Mouse (Mus musculus) CD4-positive, CD25-positive, alpha-beta regulatory T cell, adult 2 months (primary cell): Measurements from ENCODE around the gene Gm47289.

Source experiments
- DNase-seq: peaks from one replicate; pipeline ENCODE4 v3.0.0-alpha.2; 2012; ENCODE audit warnings: low read depth, low spot score

Gene Gm47289

GRCm38 (mm10) chr9:119156278-119157201 lies 2.4 kb upstream of the Gm47289 start, which contains the start of gene Acaa1b:
Gene Acaa1b (minus strand): TSS chr9:119157093.
- peak; percentile 49 for DNase-seq

- no peak for DNase-seq
Measured at GRCm38 (mm10) chr9:119160689-119161088, 1.7 kb downstream of the Gm47289 start.

DNA sequence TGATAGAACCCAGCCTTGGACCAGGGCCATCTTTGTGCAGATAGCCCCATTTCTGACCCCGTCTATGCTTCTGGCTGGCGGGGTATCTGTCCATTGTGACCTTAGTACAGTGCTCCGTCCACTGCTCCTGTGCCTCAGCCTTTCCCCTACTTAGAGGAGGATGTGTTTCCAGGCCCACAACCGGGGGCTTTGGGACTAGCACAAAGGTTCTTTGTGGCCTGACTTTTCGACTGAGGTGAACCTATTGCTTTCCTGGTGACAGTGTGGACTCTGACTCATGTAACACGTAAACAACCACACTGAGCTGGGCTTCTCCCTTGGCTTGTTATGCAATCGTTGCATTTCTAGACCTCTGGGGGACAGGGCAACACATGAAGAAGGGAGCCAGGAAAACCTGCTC lies 5.8 kb downstream of the Gm47289 start:
- no peak for DNase-seq

GRCm38 (mm10) chr9:119165548-119165947 lies 6.6 kb downstream of the Gm47289 start:
- DNase-seq: no peak

- no peak for DNase-seq
Measured at GRCm38 (mm10) chr9:119167608-119168007, 8.6 kb downstream of the Gm47289 start.

GRCm38 (mm10) chr9:119179292-119179691 lies 20.3 kb downstream of the Gm47289 start:
- no peak for DNase-seq

- DNase-seq: no peak
Measured at GRCm38 (mm10) chr9:119181241-119181728, 22.3 kb downstream of the Gm47289 start.

DNA sequence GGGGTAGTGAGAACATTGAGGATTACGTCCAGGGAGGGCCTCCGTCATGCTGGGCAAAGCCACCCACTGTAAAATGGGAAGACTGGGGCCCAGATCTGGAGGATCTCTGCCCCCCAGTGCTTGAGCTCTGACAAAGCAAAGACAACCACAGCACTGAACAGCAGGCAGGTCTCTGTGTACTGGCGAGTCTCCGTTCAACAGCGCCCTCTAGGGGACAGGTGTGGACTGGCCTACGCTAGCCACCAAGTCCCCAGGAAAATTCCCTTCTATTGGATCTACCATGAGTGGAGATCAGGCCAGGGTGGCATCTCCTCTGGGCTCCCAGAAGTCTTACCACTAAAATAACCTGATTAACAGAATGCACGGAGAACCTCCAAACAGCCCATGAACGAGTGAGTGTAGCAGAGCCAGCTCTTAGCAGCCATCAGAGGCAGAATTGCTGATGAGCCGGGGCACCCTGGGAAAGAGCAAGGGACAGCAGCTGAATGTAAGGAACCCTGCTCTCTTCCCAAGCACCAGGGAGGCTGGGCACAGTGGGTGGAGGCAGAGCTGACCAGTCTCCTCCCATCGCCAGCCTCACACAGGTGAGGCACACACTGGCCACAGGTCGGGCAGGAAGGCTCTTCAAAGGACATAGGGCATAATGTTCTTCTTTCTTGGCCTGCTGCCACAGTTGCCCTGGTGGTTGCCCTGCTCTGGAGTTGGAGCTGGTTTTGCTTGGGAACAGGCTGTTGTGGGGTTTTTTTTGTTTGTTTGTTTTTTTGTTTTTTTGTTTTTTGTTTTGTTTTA lies 33.4 kb downstream of the Gm47289 start:
- DNase-seq: peak; percentile 65

DNA sequence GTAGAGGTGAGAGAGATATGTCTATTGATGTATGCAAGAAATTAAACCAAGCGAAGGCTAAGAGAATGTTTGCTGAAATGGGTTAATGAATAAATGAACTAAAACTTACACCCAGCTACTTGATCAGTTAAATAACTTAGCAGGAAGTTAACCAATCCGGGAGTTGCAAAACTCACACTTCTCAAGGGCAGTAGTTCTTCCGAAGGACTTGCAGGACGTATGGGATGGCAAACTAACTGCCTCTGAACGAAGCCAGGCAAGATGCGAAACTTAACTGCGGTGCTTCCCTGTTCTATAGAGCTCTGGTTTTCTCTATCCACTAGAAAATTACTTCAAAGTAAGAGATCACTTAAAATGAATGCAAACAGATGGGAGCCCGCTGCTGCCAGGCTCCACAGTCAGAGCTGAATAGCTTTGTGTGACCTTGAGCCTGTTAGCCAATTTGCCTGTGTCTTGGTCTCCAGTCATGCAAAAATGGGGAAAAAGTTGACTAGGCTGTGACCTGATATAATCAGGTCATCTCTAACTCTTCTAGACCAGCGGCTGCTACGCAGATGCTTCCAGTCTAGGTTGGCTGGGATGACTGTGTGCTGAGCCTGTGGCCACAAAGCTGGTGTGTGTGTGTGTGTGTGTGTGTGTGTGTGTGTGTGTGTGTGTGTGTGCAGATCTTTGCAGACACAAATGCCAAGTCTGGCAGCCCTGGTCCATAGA lies 40.3 kb downstream of the Gm47289 start:
- DNase-seq: no peak

DNA sequence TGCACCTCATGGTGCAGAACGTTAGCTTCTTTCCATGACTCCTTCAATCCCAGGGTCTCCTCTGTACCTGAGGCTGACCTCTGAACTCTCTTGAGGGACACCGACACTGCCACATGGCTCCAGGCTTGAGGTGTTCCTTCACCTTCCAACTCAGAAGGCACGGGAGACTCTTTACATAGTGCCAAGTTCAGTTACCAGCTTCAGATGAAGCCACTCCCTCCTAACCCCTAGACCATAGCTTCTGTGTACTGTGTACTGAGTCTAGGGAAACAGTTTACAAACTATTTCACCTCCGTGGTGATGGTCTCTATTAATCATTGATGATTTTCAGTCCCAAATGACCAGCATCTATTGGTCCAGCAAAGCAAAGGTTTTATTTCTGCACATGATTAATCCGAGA lies 42.7 kb downstream of the Gm47289 start:
- no peak for DNase-seq

GRCm38 (mm10) chr9:119203617-119204016 lies 44.7 kb downstream of the Gm47289 start:
- DNase-seq: no peak

DNA sequence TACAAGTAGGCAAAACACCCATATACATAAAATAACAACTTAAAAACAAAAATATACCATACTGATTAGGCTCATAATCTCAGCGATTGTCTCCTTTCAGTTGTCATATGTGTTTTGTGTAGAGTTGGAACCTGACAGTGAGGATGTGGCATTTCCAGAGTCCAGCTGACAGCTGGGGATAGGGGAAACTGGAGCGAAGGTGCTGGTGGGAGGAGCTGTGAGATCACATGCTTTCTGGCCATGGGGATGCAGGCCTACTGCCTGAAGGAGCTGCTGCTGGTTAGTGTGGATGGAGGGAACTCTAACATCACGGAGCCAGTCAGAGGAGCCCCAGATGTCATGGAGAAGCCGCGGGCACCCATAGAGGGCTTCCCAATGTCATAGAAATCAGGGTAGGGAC lies 46.8 kb downstream of the Gm47289 start:
- DNase-seq: no peak

DNA sequence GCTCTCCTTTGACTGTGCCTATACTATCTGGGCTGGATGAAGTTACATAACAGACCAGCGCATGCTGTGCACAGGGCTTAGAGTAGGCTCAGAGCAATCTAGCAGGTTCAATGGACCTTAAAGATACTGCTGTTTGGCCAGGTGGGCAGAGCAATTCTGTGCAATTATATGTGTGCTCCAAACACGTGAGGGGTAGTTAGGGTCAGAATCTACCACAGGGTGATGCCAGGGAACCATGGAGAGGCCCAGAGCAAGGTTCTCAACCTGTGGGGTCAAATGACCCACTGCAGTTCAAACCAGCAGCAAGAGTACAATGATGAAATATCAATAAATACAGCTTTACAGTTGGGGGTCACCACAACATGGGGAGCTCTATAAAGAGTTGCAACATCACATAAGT lies 47.7 kb downstream of the Gm47289 start:
- DNase-seq: no peak

GRCm38 (mm10) chr9:119207113-119207512 lies 48.2 kb downstream of the Gm47289 start:
- DNase-seq: no peak

- no peak for DNase-seq
Measured at GRCm38 (mm10) chr9:119208998-119209397, 50.0 kb downstream of the Gm47289 start, which contains the start of gene Slc22a13. Gene Slc22a13 (minus strand): TSS chr9:119209098.
